Mouse (Mus musculus): Measurements from ENCODE around the gene Ccdc63. TPM values are rescaled to one million over a fixed set of nuclear protein-coding genes. Genes with fewer than 3 reads are reported as not detected.
"Not testable (repeated sequence)": the region's sequence is repeated elsewhere in the genome, so short reads cannot be mapped to it uniquely, and the experiment has no call there.

Ccdc63 gene
- polyA plus RNA-seq, 1 experiment: not detected

- Histone ChIP-seq H3K4me1 (ENCODE audit: control insufficient read depth) (peaks cover 32% of the 10 kb centered on the region), H3K36me3 (ENCODE audit: control insufficient read depth) (no peaks in the 10 kb centered on the region), H3K9me3 (ENCODE audit: control insufficient read depth, low read length) (no peaks in the 10 kb centered on the region), H3K27me3 (ENCODE audit: control insufficient read depth) (no peaks in the 10 kb centered on the region; the same call in 1 of the 2 replicates), H3K4me3 (replicated peaks) (no peak overlapping the region)
- TF ChIP-seq TAL1 (IDR thresholded peaks at IDR 0.05; ENCODE audit: low read length): no peak
- no peak for TF ChIP-seq GATA1 (IDR thresholded peaks at IDR 0.05; ENCODE audit: low read length)
These were observed 4.2 kb upstream of the Ccdc63 start for GRCm38 (mm10) chr5:122144825-122145224.

- no peaks in the 10 kb centered on the region for H3K36me3 ChIP-seq (ENCODE audit: control insufficient read depth)
- no peaks in the 10 kb centered on the region for H3K9me3 ChIP-seq (ENCODE audit: control insufficient read depth, low read length)
- no peak overlapping the region for H3K4me3 ChIP-seq (replicated peaks)
- TF ChIP-seq TAL1 (IDR thresholded peaks at IDR 0.05; ENCODE audit: low read length) (no peak), GATA1 (IDR thresholded peaks at IDR 0.05; ENCODE audit: low read length) (no peak)
- H3K27me3 ChIP-seq (ENCODE audit: control insufficient read depth): peaks cover 2% of the 10 kb centered on the region
- peaks cover 37% of the 10 kb centered on the region for H3K4me1 ChIP-seq (ENCODE audit: control insufficient read depth)
These were observed 2.9 kb upstream of the Ccdc63 start for GRCm38 (mm10) chr5:122143543-122143942.

- no peak overlapping the region for H3K4me3 ChIP-seq (replicated peaks)
- H3K27me3 ChIP-seq (ENCODE audit: control insufficient read depth): peaks cover 4% of the 10 kb centered on the region
- no peaks in the 10 kb centered on the region for H3K36me3 ChIP-seq (ENCODE audit: control insufficient read depth)
- H3K9me3 ChIP-seq (ENCODE audit: control insufficient read depth, low read length): no peaks in the 10 kb centered on the region
- TF ChIP-seq GATA1 (IDR thresholded peaks at IDR 0.05; ENCODE audit: low read length): no peak
- peaks cover 42% of the 10 kb centered on the region for H3K4me1 ChIP-seq (ENCODE audit: control insufficient read depth)
These were observed 1.8 kb upstream of the Ccdc63 start for GRCm38 (mm10) chr5:122142230-122142992.

- not testable (repeated sequence) for H3K27me3 ChIP-seq (ENCODE audit: control insufficient read depth); H3K9me3 ChIP-seq (ENCODE audit: control insufficient read depth, low read length)
These were observed 852 bp downstream of the Ccdc63 start for GRCm38 (mm10) chr5:122139771-122140170.

GRCm38 (mm10) chr5:122138856-122139255 is 1.8 kb downstream of the Ccdc63 start:
- Histone ChIP-seq H3K4me1 (ENCODE audit: control insufficient read depth) (peaks cover 46% of the 10 kb centered on the region), H3K9me3 (ENCODE audit: control insufficient read depth, low read length) (no peaks in the 10 kb centered on the region), H3K4me3 (replicated peaks) (no peak overlapping the region), H3K27me3 (ENCODE audit: control insufficient read depth) (peaks cover 4% of the 10 kb centered on the region), H3K36me3 (ENCODE audit: control insufficient read depth) (no peaks in the 10 kb centered on the region)
- TF ChIP-seq TAL1 (IDR thresholded peaks at IDR 0.05; ENCODE audit: low read length): no peak
- TF ChIP-seq GATA1 (IDR thresholded peaks at IDR 0.05; ENCODE audit: low read length): no peak

More at GRCm38 (mm10) chr5:122139771-122140170, 852 bp downstream of the Ccdc63 start:
- peaks cover 44% of the 10 kb centered on the region for H3K4me1 ChIP-seq (ENCODE audit: control insufficient read depth)
- H3K36me3 ChIP-seq (ENCODE audit: control insufficient read depth); H3K4me3 ChIP-seq (replicated peaks): not testable (repeated sequence)

GRCm38 (mm10) chr5:122136508-122137408 is 3.9 kb downstream of the Ccdc63 start:
- peaks cover 57% of the 10 kb centered on the region for H3K4me1 ChIP-seq (ENCODE audit: control insufficient read depth)
- H3K27me3 ChIP-seq (ENCODE audit: control insufficient read depth): peaks cover 5% of the 10 kb centered on the region
- no peak overlapping the region for H3K4me3 ChIP-seq (replicated peaks)
- H3K9me3 ChIP-seq (ENCODE audit: control insufficient read depth, low read length): no peaks in the 10 kb centered on the region
- TF ChIP-seq TAL1 (IDR thresholded peaks at IDR 0.05; ENCODE audit: low read length) (no peak), GATA1 (IDR thresholded peaks at IDR 0.05; ENCODE audit: low read length) (no peak)
- no peaks in the 10 kb centered on the region for H3K36me3 ChIP-seq (ENCODE audit: control insufficient read depth)

- no peak for TF ChIP-seq TAL1 (IDR thresholded peaks at IDR 0.05; ENCODE audit: low read length)
- no peak for TF ChIP-seq GATA1 (IDR thresholded peaks at IDR 0.05; ENCODE audit: low read length)
- H3K4me3 ChIP-seq (replicated peaks): no peak overlapping the region
- no peaks in the 10 kb centered on the region for H3K9me3 ChIP-seq (ENCODE audit: control insufficient read depth, low read length)
- H3K27me3 ChIP-seq (ENCODE audit: control insufficient read depth): peaks cover 5% of the 10 kb centered on the region
- peaks cover 70% of the 10 kb centered on the region for H3K4me1 ChIP-seq (ENCODE audit: control insufficient read depth)
- H3K36me3 ChIP-seq (ENCODE audit: control insufficient read depth): no peaks in the 10 kb centered on the region
These were observed 5.2 kb downstream of the Ccdc63 start for GRCm38 (mm10) chr5:122135290-122135882.

GRCm38 (mm10) chr5:122134395-122135289 is 6.0 kb downstream of the Ccdc63 start:
- H3K27me3 ChIP-seq (ENCODE audit: control insufficient read depth): peaks cover 5% of the 10 kb centered on the region
- H3K9me3 ChIP-seq (ENCODE audit: control insufficient read depth, low read length): no peaks in the 10 kb centered on the region
- H3K36me3 ChIP-seq (ENCODE audit: control insufficient read depth): no peaks in the 10 kb centered on the region
- no peak overlapping the region for H3K4me3 ChIP-seq (replicated peaks)
- TF ChIP-seq GATA1 (IDR thresholded peaks at IDR 0.05; ENCODE audit: low read length) (no peak), TAL1 (IDR thresholded peaks at IDR 0.05; ENCODE audit: low read length) (no peak)
- peaks cover 70% of the 10 kb centered on the region for H3K4me1 ChIP-seq (ENCODE audit: control insufficient read depth)
